Mouse (Mus musculus) cerebellum, adult 2 months (tissue): ENCODE measurements around the gene Fam71d. TPM values are rescaled to one million over a fixed set of nuclear protein-coding genes. Genes with fewer than 3 reads are reported as not detected.

Experiments used
- DNase-seq, 2 experiments: peaks; one replicate each; pipeline ENCODE4 v3.0.0; 2021
- H3K27ac ChIP-seq: fragments of 200-500 bp; 2 replicates; pipeline ENCODE4 v1.5.1; 2012; ENCODE audit warnings: low read length, control low read depth, inconsistent platforms; ENCODE audit not compliant: insufficient read depth
- H3K27me3 ChIP-seq: fragments of 200-500 bp; 2 replicates; pipeline ENCODE4 v1.6.1; 2012; ENCODE audit warnings: inconsistent platforms, mild to moderate bottlenecking, low read length, moderate library complexity; ENCODE audit not compliant: control insufficient read depth, insufficient read depth
- H3K4me1 ChIP-seq: fragments of 200-500 bp; 2 replicates; pipeline ENCODE4 v1.6.1; 2011; ENCODE audit warnings: low read length; ENCODE audit not compliant: control insufficient read depth, insufficient read depth
- H3K4me3 ChIP-seq: fragments of 200-500 bp; replicated peaks from 2 replicates; pipeline ENCODE3; 2011; ENCODE audit warnings: mild to moderate bottlenecking, low read depth, low read length, control low read depth; ENCODE audit not compliant: insufficient read depth
- CTCF ChIP-seq: fragments of 200-500 bp; IDR thresholded peaks from 2 replicates; pipeline ENCODE4 v1.5.1; 2011; ENCODE audit warnings: low read depth, mild to moderate bottlenecking, control low read depth, low read length, moderate library complexity, borderline replicate concordance; ENCODE audit not compliant: insufficient read depth
- POLR2A ChIP-seq: fragments of 200-500 bp; IDR thresholded peaks from 2 replicates; pipeline ENCODE4 v1.6.1; 2011; ENCODE audit warnings: low read length, control low read depth, borderline replicate concordance; ENCODE audit not compliant: insufficient read depth
- WGBS: fragments of 180-500 bp; shearing (Covaris S2); methylation state at CpG from one replicate; pipeline ENCODE4 v1.1.7; 2018; 5-methylcytosine and 5-hydroxymethylcytosine counted together
- polyA plus RNA-seq: library from polyadenylated mRNA; depleted of rRNA; stranded (reverse); fragments of >200 nt; gene quantifications from 2 replicates; pipeline ENCODE4 v1.2.3, GENCODE M21; 2012; rRNA removed

Gene Fam71d
- polyA plus RNA-seq, 1 experiment = 0.28 TPM

- Histone ChIP-seq H3K27me3 (no peaks in the 10 kb centered on the region), H3K4me3 (no peak overlapping the region), H3K4me1 (no peaks in the 10 kb centered on the region), H3K27ac (no peak overlapping the region)
- no peak for DNase-seq
- TF ChIP-seq CTCF (no peak), POLR2A (no peak)
- WGBS = 42% methylated on average over 2 of the region's 2 CpGs
Measured at GRCm38 (mm10) chr12:78777916-78778315, 86.6 kb downstream of the Fam71d start.

GRCm38 (mm10) chr12:78778423-78779067, 87.2 kb downstream of the Fam71d start:
- Histone ChIP-seq H3K27ac (no peak overlapping the region), H3K4me1 (no peaks in the 10 kb centered on the region), H3K27me3 (no peaks in the 10 kb centered on the region), H3K4me3 (no peak overlapping the region)
- WGBS = 67% methylated on average over 4 of the region's 4 CpGs
- no peak for DNase-seq
- TF ChIP-seq POLR2A = no peak
- no peak for TF ChIP-seq CTCF

Other genes with a start within 250 kb of the Fam71d start
- gene Mpp5, start 57.4 kb downstream of the Fam71d start, polyA plus RNA-seq = 14.0 and 14.6 TPM in 2 replicates
- 144 and 162 TPM in 2 replicates for gene Atp6v1d, start 170.1 kb downstream of the Fam71d start, polyA plus RNA-seq
- gene Eif2s1, start 170.3 kb downstream of the Fam71d start, polyA plus RNA-seq = 29.1 and 33.2 TPM in 2 replicates
- gene Plek2, start 215.4 kb downstream of the Fam71d start, polyA plus RNA-seq = 0.80 and 0.92 TPM in 2 replicates